Mouse (Mus musculus) frontal cortex, postnatal 25 days (tissue): Measurements from ENCODE around the gene Gm20547.
"Not testable (repeated sequence)": the region's sequence is repeated elsewhere in the genome, so short reads cannot be mapped to it uniquely, and the experiment has no call there.

Experiments used
- DNase-seq, 2 experiments: peaks; one replicate each; pipeline ENCODE4 v3.0.0; 2022; ENCODE audit warnings: low spot score in 2 of 2

The Gm20547 gene

DNA sequence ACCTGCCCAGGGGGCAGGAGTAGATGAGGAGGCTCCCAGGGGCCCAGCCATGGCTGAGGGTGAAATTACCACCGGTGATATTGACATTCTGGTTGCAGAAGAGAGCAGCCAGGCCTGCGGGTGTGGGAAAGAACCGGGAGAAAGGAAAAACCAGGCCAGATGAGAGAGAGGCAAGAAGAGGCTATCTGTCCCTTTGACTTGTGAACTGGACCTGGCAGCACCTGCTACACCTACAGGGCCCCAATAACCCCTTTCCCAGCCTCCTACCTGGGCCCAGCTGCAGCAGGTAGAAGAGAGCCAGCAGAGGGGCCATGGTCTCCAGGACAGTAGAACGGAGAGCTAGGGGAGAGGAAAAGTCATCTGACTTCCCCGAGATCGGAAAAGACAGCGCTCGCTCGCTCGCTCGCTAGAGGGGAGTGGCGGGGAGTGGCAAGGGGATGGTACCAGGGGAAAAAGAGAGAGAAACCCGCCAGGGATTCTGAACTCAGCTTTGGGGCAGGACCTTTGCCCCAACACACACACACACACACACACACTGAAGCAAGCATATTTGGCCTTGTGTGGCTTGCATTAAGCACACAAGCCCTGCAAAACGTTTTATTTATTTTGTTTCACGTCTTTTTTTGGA is at the start of gene Gm20547:
Gene Gm20547 (minus strand): TSS at position 360 of the 628 bp plus-strand sequence.
- no peak for DNase-seq

DNA sequence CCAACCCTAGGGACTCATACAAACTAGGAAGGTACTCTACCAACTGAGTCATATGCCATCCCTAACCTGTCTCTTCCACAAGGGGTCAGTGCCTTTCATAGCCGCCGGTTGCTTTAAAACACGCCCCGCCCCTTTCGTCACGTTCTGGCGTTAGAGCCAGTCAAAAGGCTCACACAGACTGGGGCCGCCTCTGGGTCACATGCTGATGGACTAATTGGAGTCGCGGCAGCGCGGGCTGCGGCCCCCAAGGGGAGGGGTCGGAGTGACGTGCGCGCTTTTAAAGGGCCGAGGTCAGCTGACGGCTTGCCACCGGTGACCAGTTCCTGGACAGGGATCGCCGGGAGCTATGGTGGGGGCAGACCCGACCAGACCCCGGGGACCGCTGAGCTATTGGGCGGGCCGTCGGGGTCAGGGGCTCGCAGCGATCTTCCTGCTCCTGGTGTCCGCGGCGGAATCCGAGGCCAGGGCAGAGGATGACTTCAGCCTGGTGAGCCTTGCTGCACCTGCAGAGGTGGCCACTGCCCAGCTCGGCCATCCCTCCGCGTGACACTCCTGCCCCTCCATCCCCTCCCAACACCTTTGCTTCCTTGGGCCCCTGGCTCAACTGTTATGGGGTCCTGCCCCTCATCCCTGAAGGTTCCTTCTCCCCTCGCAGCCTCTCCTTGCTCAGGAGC is 49.4 kb upstream of the Gm20547 start, which contains the start of gene Neu1:
Gene Neu1 (plus strand): TSS at position 193 of the 674 bp plus-strand sequence.
- peak; percentile 93 to 97 for DNase-seq

DNA sequence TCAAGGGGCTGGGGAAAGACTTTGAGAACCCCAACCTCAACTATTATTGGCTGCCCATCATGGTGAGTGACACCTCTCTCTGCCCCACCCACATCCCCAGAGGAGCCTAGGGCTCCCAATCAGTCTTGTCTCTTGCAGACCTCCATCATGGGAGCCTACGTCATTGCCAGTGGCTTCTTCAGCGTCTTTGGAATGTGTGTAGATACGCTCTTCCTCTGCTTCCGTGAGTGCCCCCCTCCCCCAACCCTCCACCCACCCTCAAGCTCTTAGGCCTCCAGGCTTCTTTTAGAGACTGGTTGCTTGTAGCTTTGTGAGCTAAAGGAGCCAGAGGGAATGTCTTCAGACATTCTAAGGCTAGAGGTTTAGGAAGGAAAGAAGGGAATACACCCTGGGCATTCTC is 47.0 kb upstream of the Gm20547 start:
- no peak for DNase-seq

DNA sequence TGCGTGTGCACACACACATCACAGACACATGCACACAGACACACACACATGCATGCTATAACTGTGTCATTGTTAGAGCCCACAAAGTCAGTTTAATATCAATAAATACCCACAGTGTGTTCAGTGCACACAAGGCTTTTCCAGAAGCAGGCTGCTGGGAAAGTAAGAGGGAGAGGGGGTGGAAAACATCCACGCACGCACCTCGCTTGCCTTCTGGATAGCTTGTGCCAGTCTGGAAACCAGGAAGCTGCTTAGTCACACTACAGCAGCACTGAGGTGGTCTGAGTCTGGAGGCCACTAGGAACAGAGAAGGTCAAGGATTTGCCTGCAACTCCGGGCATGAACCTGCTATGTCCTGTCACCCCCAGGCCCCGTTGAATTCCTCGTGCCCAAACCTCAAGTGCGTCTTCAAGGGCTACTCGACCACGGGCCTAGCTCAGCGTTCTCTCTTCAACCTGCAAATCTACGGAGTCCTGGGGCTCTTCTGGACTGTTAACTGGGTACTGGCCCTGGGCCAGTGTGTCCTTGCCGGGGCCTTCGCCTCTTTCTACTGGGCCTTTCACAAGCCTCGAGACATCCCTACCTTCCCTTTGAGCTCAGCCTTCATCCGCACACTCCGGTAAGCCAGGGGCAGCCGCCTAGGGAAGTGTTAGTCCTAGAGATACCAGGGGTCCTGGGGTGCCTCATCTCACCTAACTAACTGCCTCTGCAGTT is 45.6 kb upstream of the Gm20547 start:
- DNase-seq, result no peak

DNA sequence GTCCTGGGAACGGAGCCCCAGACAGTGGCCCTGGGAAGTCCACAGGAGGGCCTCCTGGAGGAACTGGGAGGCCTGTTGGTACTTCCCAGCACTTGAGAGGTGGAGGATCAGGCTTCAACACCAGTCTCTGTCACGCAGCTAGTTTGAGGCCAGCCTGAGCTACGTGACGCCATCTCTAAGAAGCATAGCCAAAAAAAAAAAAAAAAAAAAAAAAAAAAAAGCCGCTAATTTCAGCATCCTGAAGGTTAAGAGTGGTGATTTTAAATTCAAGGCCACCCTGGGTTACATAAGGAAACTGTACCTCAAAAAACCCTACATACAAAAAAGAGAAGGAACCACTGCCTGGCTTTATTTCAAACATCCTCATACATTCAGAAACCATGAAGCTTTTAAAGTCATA is 42.4 kb upstream of the Gm20547 start:
- DNase-seq, result no peak

GRCm38 (mm10) chr17:34922939-34923338 is 41.1 kb upstream of the Gm20547 start:
- no peak for DNase-seq

DNA sequence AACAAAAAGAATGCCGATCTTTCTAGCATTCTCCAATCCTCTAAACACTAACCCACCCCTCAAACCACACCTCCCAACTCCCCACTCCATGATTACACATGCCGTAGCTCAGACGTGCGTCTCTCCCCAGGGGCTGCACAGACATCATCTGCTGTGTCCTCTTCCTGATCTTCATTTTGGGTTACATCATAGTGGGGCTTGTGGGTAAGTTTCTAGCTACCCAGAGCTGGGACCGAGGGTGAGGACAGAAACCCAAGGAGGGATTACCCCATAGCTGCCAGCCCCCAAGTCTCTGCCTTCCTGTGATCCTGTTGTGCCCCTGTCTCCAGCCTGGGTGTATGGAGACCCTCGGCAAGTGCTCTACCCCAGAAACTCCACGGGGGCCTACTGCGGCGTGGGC is 35.3 kb upstream of the Gm20547 start:
- DNase-seq, result no peak

GRCm38 (mm10) chr17:34916316-34916715 is 34.5 kb upstream of the Gm20547 start:
- no peak for DNase-seq

DNA sequence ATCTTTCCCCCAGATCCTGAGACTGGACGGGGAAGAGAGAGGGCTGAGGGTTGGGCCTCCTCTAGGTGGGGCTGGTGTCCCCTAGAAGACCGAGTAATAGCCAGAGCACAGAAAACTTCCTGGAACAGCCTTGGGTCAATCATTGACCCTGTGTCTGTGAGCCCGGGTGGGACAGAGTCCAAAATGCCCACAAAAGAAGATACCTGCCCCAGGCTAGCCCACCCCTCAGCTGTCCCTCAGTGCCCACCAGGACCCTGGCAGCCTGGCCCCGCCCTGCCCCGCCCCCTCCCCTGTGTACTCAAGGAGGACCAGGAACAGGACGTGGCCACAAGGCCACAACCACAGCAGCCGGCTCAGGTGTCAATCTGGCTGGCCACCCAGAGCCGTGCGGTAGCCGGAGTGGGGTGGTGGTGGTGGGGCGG is 33.6 kb upstream of the Gm20547 start:
- DNase-seq, result no peak

DNA sequence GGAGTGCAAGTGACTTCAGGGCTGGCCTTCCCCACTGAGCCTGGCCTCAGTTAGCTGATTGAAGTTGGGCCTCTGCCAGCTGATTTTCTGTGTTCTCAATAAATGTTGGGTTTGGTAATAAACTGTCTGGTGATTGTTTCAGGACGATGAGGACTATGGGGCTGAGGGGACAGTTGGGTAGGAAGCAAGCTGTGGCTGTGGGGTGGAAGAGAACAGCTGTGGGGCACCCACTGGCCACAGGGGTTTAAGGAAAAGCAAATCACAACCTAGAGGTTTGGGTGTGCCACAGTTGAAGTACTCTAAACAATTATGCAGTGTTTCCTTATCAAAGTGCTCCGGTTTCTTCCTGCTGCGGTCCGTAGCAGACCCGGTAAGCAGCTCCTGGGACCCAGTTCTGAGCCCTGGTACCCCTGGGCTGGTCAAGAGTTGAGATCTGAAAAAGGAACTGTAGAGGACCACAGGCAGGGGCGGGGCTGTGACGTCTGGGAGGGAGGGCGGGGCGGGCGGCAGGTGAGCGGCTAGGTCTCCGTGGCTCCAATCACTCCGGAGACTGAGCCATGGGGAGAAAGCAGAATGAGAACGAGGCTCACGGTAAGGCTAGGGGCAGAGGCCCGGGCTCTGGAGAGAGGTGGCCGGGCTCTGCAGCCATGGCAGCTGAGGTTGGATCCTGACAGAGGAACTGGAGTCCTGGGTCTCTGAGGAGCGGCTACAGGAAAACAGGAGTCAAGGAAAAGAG is 32.3 kb upstream of the Gm20547 start, which contains the start of gene Slc44a4:
Gene Slc44a4 (plus strand): TSS at position 537 of the 736 bp plus-strand sequence.
- DNase-seq, result no peak

DNA sequence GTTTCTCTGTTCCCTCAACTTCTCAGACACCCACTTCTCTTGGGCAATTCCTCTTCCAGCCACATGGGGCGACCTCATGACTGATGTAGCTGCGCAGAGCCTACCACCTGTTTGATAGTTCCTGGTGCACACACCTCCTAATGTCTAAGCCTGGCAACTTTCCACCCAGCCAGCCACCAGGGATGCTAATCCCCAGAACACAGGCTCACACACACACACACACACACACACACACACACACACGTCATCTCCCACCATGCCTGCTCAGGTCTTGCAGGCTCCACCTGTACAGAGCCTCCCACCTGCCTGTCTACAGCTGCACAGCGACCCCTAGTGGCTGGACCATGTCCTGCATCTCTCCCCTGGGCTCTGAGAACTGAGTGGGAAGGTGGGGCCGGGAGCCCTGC is 30.1 kb upstream of the Gm20547 start:
- DNase-seq, result peak; percentile 36 to 60

DNA sequence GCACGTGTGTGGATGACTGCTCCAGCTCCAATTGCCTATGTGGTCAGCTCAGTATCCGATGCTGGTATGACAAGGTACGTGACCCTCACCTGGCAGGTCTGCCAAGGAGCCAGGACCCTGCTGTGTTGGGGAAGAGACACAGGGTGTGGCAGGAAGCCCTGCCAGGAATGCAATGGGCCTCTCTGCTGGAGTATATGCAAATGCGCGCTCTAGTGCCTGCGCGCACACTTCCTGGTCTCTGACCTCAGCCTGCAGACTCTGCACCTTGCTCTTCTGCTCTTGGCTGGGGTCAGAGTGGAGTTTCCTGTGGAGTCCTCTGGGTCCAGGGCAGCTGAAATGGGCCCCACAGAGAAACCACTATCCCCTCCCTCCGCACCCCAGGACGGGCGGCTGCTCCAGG is 29.1 kb upstream of the Gm20547 start:
- DNase-seq, result no peak

DNA sequence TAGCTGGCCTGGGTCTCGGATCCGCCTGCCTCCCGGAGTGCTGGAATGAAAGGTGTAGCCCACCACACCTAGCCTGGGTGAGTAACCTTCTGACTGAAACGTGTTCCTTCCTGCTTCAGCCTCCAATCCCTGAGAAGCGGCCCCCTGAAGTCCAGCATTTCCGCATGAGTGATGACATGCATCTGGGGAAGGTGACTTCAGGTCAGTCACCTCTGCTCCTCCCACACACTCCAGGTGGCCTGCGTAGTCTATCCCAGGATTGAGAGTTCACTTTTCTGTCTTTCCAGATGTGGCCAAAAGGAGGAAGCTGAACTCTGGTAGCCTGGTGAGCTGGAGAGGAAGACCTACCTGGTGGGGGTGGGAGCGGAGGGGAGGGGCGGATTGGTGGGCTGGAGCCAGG is 21.1 kb upstream of the Gm20547 start:
- DNase-seq, result no peak

DNA sequence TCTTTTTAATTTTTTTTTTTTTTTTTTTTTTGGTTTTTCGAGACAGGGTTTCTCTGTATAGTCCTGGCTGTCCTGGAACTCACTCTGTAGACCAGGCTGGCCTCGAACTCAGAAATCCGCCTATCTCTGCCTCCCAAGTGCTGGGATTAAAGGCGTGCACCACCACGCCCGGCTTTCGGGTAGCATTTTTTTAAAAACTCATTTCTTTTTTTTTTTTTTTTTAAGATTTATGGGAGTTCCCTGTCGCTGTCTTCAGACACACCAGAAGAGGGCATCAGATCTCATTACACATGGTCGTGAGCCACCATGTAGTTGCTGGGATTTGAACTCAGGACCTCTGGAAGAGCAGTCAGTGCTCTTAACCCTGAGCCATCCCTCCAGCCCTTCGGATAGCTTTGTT is 20.1 kb upstream of the Gm20547 start:
- not testable (repeated sequence) for DNase-seq

DNA sequence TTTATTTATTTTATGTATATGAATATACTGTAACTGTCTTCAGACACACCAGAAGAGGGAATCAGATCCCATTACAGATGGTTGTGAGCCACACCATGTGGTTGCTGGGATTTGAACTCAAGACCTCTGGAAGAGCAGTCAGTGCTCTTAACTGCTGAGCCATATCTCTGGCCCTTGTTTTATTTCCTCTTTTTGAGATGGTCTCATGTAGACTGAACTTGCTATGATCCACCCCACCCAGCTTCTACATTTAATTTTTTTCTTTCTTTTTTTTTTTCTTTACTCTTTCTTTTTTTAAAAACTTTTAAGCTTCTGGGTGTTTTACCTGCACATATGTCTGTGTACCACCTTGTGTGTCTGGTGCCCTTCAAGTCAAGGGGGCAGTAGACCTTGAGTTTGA is 19.0 kb upstream of the Gm20547 start:
- not testable (repeated sequence) for DNase-seq

GRCm38 (mm10) chr17:34899890-34900243 is 18.0 kb upstream of the Gm20547 start:
- DNase-seq, result no peak

GRCm38 (mm10) chr17:34899053-34899889 is 17.4 kb upstream of the Gm20547 start:
- peak in 1 of 2 experiments; percentile 18 for DNase-seq

- DNase-seq, result no peak
These were observed 16.8 kb upstream of the Gm20547 start for GRCm38 (mm10) chr17:34898706-34899052.

- DNase-seq, result peak; percentile 66 to 70
These were observed 16.3 kb upstream of the Gm20547 start, which contains the start of the genes C2 and Ehmt2 for GRCm38 (mm10) chr17:34898160-34898586. C2 (minus strand) TSS chr17:34898265. Ehmt2 (plus strand) TSS chr17:34898469.

GRCm38 (mm10) chr17:34897373-34898159 is 15.7 kb upstream of the Gm20547 start:
- DNase-seq, result no peak
